20 mouse cellular contexts compared by ENCODE assay signal in the genomic region with DNA sequence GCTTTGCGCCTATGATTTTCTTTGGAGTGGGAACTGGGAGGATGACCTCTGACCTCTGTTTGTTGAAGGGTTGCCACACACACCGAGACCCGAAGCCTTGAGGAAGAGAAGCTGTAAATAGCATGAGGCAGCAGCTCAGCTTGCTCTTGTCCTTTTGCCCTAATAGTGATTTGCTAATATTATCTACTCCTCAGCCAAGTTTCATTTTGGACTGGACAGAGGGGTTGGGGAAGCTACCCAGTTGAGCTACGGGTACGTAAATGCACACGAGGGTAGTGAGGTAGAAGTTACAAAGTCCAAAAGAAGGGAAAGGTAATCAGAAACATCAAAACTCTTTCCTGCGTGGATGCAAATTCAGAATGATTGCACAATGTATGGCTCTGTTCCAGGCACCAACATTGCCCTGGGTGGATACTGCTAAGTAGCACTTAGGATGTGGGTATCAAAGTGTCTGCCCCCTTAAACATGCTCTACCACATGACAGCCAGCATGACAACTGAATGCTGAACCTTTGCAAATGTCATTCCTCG. TPM values are rescaled to one million over a fixed set of nuclear protein-coding genes. Genes with fewer than 3 reads are reported as not detected.
DNase-seq lines count a peak whose midpoint lies in the region; ATAC-seq lines count a peak whose summit lies in the region.
"Had no signal": no experiment of that assay in that cellular context is flagged by ENCODE, and none has a peak within 500 bp of the region (broad histone marks: within the 10 kb centered on the region; RNA-seq: fewer than 3 reads in every experiment).

No protein-coding gene starts in this region.

- no peak overlapping the region for H3K4me3 ChIP-seq in heart, embryonic 15.5 days
- H3K4me3 ChIP-seq in liver, embryonic 13.5 days (replicated peaks), result no peak overlapping the region
- H3K4me3 ChIP-seq in embryonic facial prominence, embryonic 10.5 days, result no peak overlapping the region
- H3K4me3 ChIP-seq: embryonic facial prominence, embryonic 15.5 days; forebrain, embryonic 13.5 days; hindbrain, embryonic 12.5 days; megakaryocyte, embryonic 14.5 days had no signal

- no peak overlapping the region for H3K9ac ChIP-seq in heart, embryonic 15.5 days
- H3K9ac ChIP-seq in liver, embryonic 13.5 days, result no peak overlapping the region
- H3K9ac ChIP-seq: embryonic facial prominence, embryonic 15.5 days; forebrain, embryonic 13.5 days; hindbrain, embryonic 12.5 days had no signal

- intact Hi-C loops in left cerebral cortex, postnatal 10 days (cut with DNase I), result no loop called here

- 48% methylated on average over 8 of the region's 8 CpGs for WGBS in heart, embryonic 15.5 days
- 56% methylated on average over 8 of the region's 8 CpGs for WGBS in liver, embryonic 13.5 days (ENCODE audit: insufficient replicate concordance)
- WGBS in embryonic facial prominence, embryonic 10.5 days, result 71% methylated on average over 8 of the region's 8 CpGs

- H3K4me1 ChIP-seq in heart, embryonic 15.5 days (replicated peaks), result peaks cover 11% of the 10 kb centered on the region; the same call in 1 of the 2 replicates
- 0 out of 2 replicates have a peak, but pooled peaks cover 3% of the 10 kb centered on the region for H3K4me1 ChIP-seq in liver, embryonic 13.5 days (replicated peaks)
- H3K4me1 ChIP-seq in embryonic facial prominence, embryonic 10.5 days, result no peaks in the 10 kb centered on the region
- H3K4me1 ChIP-seq: embryonic facial prominence, embryonic 15.5 days; forebrain, embryonic 13.5 days; hindbrain, embryonic 12.5 days; megakaryocyte, embryonic 14.5 days had no signal

- H3K36me3 ChIP-seq in heart, embryonic 15.5 days, result no peaks in the 10 kb centered on the region
- no peaks in the 10 kb centered on the region for H3K36me3 ChIP-seq in liver, embryonic 13.5 days
- no peaks in the 10 kb centered on the region for H3K36me3 ChIP-seq in embryonic facial prominence, embryonic 10.5 days (replicated peaks)
- H3K36me3 ChIP-seq: embryonic facial prominence, embryonic 15.5 days; hindbrain, embryonic 12.5 days had no signal

- no peaks in the 10 kb centered on the region for H3K27me3 ChIP-seq in heart, embryonic 15.5 days
- no peaks in the 10 kb centered on the region for H3K27me3 ChIP-seq in liver, embryonic 13.5 days
- no peaks in the 10 kb centered on the region for H3K27me3 ChIP-seq in embryonic facial prominence, embryonic 10.5 days (replicated peaks; ENCODE audit: low read depth, poor library complexity, severe bottlenecking)
- H3K27me3 ChIP-seq: embryonic facial prominence, embryonic 15.5 days; forebrain, embryonic 13.5 days; hindbrain, embryonic 12.5 days; megakaryocyte, embryonic 14.5 days; Patski had no signal

- peak overlapping the region; percentile 53 for H3K27ac ChIP-seq in heart, embryonic 15.5 days
- no peak overlapping the region; the same call in 1 of the 2 replicates for H3K27ac ChIP-seq in liver, embryonic 13.5 days
- H3K27ac ChIP-seq in embryonic facial prominence, embryonic 10.5 days (replicated peaks), result no peak overlapping the region
- H3K27ac ChIP-seq: embryonic facial prominence, embryonic 15.5 days; forebrain, embryonic 13.5 days; hindbrain, embryonic 12.5 days had no signal

- H3K4me2 ChIP-seq in heart, embryonic 15.5 days, result no peak overlapping the region
- no peak overlapping the region for H3K4me2 ChIP-seq in liver, embryonic 13.5 days
- H3K4me2 ChIP-seq: embryonic facial prominence, embryonic 15.5 days; forebrain, embryonic 13.5 days; hindbrain, embryonic 12.5 days had no signal

- H3K9me3 ChIP-seq in heart, embryonic 15.5 days (replicated peaks), result no peaks in the 10 kb centered on the region
- H3K9me3 ChIP-seq in liver, embryonic 13.5 days (replicated peaks), result no peaks in the 10 kb centered on the region
- H3K9me3 ChIP-seq in embryonic facial prominence, embryonic 10.5 days, result no peaks in the 10 kb centered on the region
- H3K9me3 ChIP-seq: embryonic facial prominence, embryonic 15.5 days; forebrain, embryonic 13.5 days; hindbrain, embryonic 12.5 days had no signal

- no peak for ATAC-seq in heart, embryonic 15.5 days (replicated peaks; ENCODE audit: insufficient number of reproducible peaks, insufficient read depth, low FRiP score, low read depth)
- ATAC-seq in liver, embryonic 13.5 days (ENCODE audit: low read depth), result peak; percentile 64
- ATAC-seq: forebrain, embryonic 13.5 days had no signal

- DNase-seq in heart, adult 8-10 months (ENCODE audit: low spot score), result no peak
- DNase-seq in adrenal gland, postnatal 10 days, result peak; percentile 45
- DNase-seq in liver, embryonic 13.5 days, result no peak
- DNase-seq in lung, postnatal 10 days, result peak; percentile 40
- DNase-seq in embryonic facial prominence, embryonic 10.5 days (ENCODE audit: low spot score), result no peak
- DNase-seq in left cerebral cortex, postnatal 10 days (ENCODE audit: extremely low spot score in 1 of 2, low spot score in 2 of 2), result no peak
- DNase-seq: kidney, adult 9 months; left cerebral cortex, postnatal 4 days; thymus, postnatal 14 days had no signal

RNA-seq across cellular contexts. Expression of a gene that starts 48.9 kb away (rescaled TPM):
- polyA plus RNA-seq in heart, embryonic 15.5 days (2015; fragmentation: Nextera tagmentation; extraction: Ambion mirVana), result 27.1 and 29.3 TPM in 2 replicates
- not detected for total RNA-seq in heart, adult 8-10 months (2022)
- total RNA-seq in adrenal gland, postnatal 10 days (2021), result not detected
- 2.6 and 3.3 TPM in 2 replicates for polyA plus RNA-seq in liver, embryonic 13.5 days (2015; fragmentation: Nextera tagmentation; extraction: Ambion mirVana)
- polyA plus RNA-seq in embryonic facial prominence, embryonic 10.5 days (2016; fragmentation: Nextera tagmentation; extraction: Ambion mirVana), result 18.7 and 24.9 TPM in 2 replicates
- not detected for total RNA-seq in left cerebral cortex, postnatal 10 days (2021)
- total RNA-seq: adrenal gland, adult 18-20 months; common myeloid progenitor, adult 5-6 weeks; gastrocnemius, adult 8-10 months; layer of hippocampus, postnatal 10 days; left cerebral cortex, postnatal 4 days; monocyte, adult 5-6 weeks had no signal

Comparison
In these comparisons a context has a peak if more than half of its experiments do, and no peak if none do; other contexts are left out.
1. DNase-seq: peak in adrenal gland, postnatal 10 days (single experiment) and lung, postnatal 10 days (single experiment); none in heart, adult 8-10 months (single experiment), liver, embryonic 13.5 days (single experiment), embryonic facial prominence, embryonic 10.5 days (single experiment) and left cerebral cortex, postnatal 10 days (0 of 2).